40 mouse cellular contexts compared by ENCODE assay signal in genomic region chr8:60490147-60490546, GRCm38 (mm10). TPM values are rescaled to one million over a fixed set of nuclear protein-coding genes. Genes with fewer than 3 reads are reported as not detected.
"Had no signal": no experiment of that assay in that cellular context is flagged by ENCODE, and none has a peak within 500 bp of the region (broad histone marks: within the 10 kb centered on the region; RNA-seq: fewer than 3 reads in every experiment).

No protein-coding gene starts in this region.

- H3K9me3 ChIP-seq: forebrain, embryonic 15.5 days; heart, embryonic 13.5 days; heart, embryonic 15.5 days; hindbrain, embryonic 13.5 days; hindbrain, embryonic 15.5 days; limb, embryonic 13.5 days; limb, embryonic 15.5 days; liver, embryonic 12.5 days had no signal

- H3K4me3 ChIP-seq: forebrain, embryonic 15.5 days; heart, adult 2 months; heart, embryonic 13.5 days; heart, embryonic 15.5 days; hindbrain, embryonic 13.5 days; hindbrain, embryonic 15.5 days; limb, embryonic 13.5 days; limb, embryonic 15.5 days; liver, embryonic 12.5 days had no signal

- H3K4me2 ChIP-seq: forebrain, embryonic 15.5 days; heart, embryonic 11.5 days; heart, embryonic 13.5 days; heart, embryonic 15.5 days; hindbrain, embryonic 13.5 days; hindbrain, embryonic 15.5 days; limb, embryonic 13.5 days; limb, embryonic 15.5 days; liver, embryonic 12.5 days had no signal

- H3K27me3 ChIP-seq: forebrain, embryonic 15.5 days; heart, embryonic 13.5 days; heart, embryonic 15.5 days; hindbrain, embryonic 13.5 days; hindbrain, embryonic 15.5 days; limb, embryonic 13.5 days; limb, embryonic 15.5 days; liver, embryonic 12.5 days had no signal

- H3K9ac ChIP-seq: forebrain, embryonic 15.5 days; forebrain, postnatal 0 days; heart, embryonic 13.5 days; heart, embryonic 15.5 days; hindbrain, embryonic 13.5 days; hindbrain, embryonic 15.5 days; limb, embryonic 13.5 days; limb, embryonic 15.5 days; liver, embryonic 12.5 days; liver, embryonic 14.5 days had no signal

- H3K36me3 ChIP-seq: forebrain, embryonic 15.5 days; heart, embryonic 13.5 days; heart, embryonic 15.5 days; hindbrain, embryonic 13.5 days; hindbrain, embryonic 15.5 days; limb, embryonic 13.5 days; limb, embryonic 15.5 days; liver, embryonic 12.5 days had no signal

- ATAC-seq: forebrain, embryonic 15.5 days; forebrain, postnatal 0 days; hindbrain, postnatal 0 days; intestine, embryonic 16.5 days; liver, embryonic 12.5 days had no signal

- H3K4me1 ChIP-seq: forebrain, embryonic 15.5 days; heart, embryonic 15.5 days; hindbrain, embryonic 13.5 days; hindbrain, embryonic 15.5 days; limb, embryonic 13.5 days; limb, embryonic 15.5 days; liver, embryonic 12.5 days had no signal

- H3K27ac ChIP-seq: forebrain, embryonic 15.5 days; heart, adult 2 months; heart, embryonic 13.5 days; heart, embryonic 15.5 days; hindbrain, embryonic 13.5 days; hindbrain, embryonic 15.5 days; hindbrain, postnatal 0 days; limb, embryonic 13.5 days; limb, embryonic 15.5 days; liver, embryonic 12.5 days; liver, embryonic 14.5 days had no signal

- DNase-seq: forebrain, postnatal 0 days; gastrocnemius, postnatal 14 days; gastrocnemius, postnatal 36 days; heart, adult 2 months; heart, postnatal 14 days; heart, postnatal 36 days; kidney, postnatal 25 days; layer of hippocampus, adult 9-11 months; layer of hippocampus, postnatal 36 days; left cerebral cortex, postnatal 4 days; lung, adult 18-20 months had no signal

RNA-seq across cellular contexts. Expression of gene Gm10283, which starts 12.9 kb away (rescaled TPM):
- total RNA-seq: forebrain, postnatal 0 days; gastrocnemius, adult 18-20 months; gastrocnemius, adult 8-10 months; gastrocnemius, postnatal 14 days; gastrocnemius, postnatal 36 days; heart, adult 2 months; heart, postnatal 14 days; heart, postnatal 36 days; hematopoietic stem cell, adult 5-6 weeks; hindbrain, postnatal 0 days; layer of hippocampus, adult 18-20 months; layer of hippocampus, adult 8-10 months; layer of hippocampus, postnatal 14 days; layer of hippocampus, postnatal 36 days; left cerebral cortex, adult 18-20 months; left cerebral cortex, adult 8-10 months; left cerebral cortex, postnatal 10 days; left cerebral cortex, postnatal 25 days; left cerebral cortex, postnatal 4 days had no signal
- polyA plus RNA-seq: forebrain, embryonic 15.5 days; forebrain, postnatal 0 days; gonadal fat pad, adult 2 months; heart, adult 2 months; heart, embryonic 11.5 days; heart, embryonic 13.5 days; heart, embryonic 15.5 days; heart, postnatal 0 days; hindbrain, embryonic 11.5 days; hindbrain, embryonic 13.5 days; hindbrain, embryonic 15.5 days; hindbrain, postnatal 0 days; intestine, embryonic 14.5 days; intestine, embryonic 16.5 days; large intestine, adult 2 months; limb, embryonic 11.5 days; limb, embryonic 13.5 days; limb, embryonic 15.5 days; liver, embryonic 12.5 days; liver, embryonic 14.5 days; liver, embryonic 16.5 days had no signal

RNA-seq across cellular contexts. Expression of gene Aadat, which starts 15.6 kb away (rescaled TPM):
- total RNA-seq: gastrocnemius, adult 8-10 months; gastrocnemius, postnatal 14 days; gastrocnemius, postnatal 36 days; heart, adult 2 months; heart, postnatal 14 days; heart, postnatal 36 days; hematopoietic stem cell, adult 5-6 weeks had no signal
- polyA plus RNA-seq: heart, adult 2 months; heart, embryonic 13.5 days; heart, embryonic 15.5 days; large intestine, adult 2 months had no signal
